Mouse (Mus musculus): ENCODE results near the gene Rimkla.

Rimkla gene

DNA sequence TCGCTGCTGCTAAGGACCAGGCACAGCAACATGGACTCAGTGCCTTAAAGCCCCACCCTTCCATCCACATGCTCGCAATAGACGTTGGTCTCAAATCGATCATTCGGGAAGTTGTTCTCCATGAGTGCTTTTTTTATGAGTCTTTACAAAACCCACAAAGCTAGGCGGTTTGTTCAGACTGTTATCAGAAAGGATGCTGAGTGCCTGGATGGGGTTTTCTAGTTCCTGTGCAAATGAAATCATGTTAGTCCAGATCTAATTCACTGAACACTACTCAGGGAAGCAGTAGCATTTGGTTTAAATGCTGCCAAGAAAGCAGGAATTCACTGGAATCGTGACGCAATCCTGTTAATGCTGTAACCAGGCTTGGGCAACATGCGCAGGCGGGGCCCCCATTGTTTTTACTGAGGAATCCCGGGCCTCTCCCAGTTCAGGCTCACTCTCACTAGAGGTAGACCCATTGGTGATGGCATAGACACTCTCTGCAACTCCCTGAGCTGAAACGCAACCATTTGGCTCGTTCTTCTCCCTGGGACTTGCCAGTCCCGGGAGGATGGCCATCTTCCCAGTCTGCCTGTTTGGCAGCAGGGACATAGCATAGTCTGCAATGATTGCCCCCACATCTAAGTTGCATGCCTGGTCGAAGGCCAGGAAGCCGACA lies 24.6 kb downstream of the Rimkla start:
- peak; percentile 83 for DNase-seq (ENCODE audit: low read depth, low spot score)

- no peak for DNase-seq (ENCODE audit: low read depth, low spot score)
Observed at GRCm38 (mm10) chr4:119465841-119466240, 26.6 kb downstream of the Rimkla start.

DNA sequence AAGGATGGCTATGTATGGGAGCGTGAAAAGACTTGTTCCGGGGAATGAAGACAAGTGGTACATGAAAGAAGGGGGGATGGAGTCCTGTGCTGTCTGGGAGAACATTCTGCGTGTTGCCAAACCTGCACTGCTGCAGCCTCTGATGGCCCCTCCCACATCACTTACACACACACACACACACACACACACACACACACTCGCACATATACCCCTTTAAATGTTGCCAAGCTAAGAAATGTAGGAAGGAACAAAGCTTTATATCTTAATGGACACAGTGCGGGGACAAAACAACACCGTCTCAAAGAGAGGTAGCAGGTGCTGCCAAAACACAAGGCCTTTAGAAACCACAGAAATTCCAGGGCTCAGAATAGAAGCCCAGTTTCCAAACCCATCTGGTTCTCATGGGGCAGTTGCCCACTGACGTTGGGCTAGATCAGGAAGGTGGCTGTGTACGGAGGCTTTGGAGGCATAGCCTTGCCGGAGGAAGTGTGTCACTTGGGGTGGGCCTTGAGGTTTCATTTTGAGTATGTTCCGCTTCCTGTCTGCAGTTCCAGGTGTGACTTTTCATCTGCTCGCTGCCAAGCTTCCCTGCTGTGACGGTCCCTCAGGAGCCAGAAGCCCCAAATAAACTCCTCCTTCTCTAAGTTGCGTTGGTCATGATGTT lies 28.5 kb downstream of the Rimkla start:
- peak; percentile 26 for DNase-seq (ENCODE audit: low read depth, low spot score)

DNA sequence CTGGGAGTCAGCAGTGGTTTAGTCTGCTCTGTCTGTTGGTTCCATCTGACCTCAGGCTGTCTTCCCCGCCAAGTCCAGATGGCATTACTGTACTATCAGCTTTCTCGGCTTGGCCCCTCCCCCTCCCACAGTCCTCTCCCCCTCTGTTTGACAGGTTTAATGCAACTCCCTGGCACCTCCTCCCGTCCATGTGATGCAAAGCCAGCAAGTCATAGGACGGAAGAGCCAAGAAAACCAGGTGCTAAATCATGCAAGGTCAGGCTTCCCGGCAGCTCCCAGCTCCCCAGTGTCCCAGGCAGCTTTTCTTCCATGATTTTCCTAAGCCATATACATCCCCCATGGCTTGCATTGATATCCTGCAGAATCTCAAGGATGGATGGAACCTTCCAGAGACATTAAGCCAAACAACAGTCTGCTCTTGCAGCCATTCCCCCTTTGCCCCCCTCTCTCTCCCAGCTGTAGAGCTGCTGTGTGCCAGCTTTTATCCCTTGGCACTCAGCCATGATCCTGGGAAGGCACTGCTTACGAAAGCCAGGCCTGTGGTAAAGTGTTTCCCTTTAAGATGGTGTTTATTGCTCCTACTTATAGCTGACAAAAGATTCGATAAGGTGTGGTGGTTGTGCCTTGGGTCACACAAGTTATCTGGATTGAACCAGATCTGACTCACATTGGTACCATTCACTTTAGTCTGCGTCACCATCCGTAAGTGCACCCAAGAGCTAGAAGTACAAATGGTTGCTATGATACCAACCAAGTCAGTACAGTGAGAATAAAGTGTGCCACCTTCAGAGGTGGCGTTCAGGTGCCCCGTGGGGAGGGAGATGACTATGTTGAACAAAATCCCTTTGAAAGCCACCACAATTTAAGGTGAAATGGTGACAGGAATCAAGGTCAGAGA lies 29.3 kb downstream of the Rimkla start:
- DNase-seq (ENCODE audit: low read depth, low spot score), result peak; percentile 94

DNA sequence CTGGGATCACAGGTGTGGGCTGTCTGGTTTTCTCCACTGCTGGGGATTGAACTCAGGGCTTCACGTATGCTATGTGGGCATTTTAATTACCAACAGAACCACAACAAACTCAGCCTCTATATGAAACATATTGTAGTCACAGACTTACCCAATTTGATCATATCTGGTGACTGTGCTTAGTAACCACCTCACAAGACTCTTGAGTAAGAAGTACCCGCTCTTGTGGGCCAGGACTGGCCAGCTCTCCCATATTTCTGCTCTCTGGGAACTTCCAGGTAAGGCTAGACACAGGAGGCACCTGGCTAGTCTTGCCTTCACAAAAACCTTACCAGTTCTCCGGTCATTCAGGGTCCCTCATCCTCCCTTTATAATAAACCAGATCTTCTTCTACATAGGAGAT lies 30.0 kb downstream of the Rimkla start:
- no peak for DNase-seq (ENCODE audit: low read depth, low spot score)

DNA sequence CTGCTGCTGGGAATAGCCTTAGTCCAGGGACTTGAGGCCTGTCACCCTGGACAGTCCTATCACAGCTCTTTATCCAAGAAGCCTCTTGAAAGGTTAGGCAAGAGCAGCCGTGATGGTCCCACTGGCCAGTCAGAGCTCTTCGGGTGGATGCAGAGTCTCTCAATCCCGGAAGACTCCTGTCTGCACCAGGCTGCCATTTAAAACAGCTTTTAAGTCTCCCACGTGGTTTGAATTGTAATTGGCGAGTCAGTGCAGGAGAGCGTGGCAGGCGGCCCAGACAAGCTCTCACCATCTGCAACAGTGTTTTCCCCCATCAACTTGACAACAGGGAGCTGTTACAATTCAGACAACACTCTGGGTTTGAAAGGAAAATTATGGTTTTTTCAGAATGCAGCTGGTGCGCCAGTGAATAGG lies 31.7 kb downstream of the Rimkla start:
- peak; percentile 97 for DNase-seq (ENCODE audit: low read depth, low spot score)

GRCm38 (mm10) chr4:119460296-119460695 lies 32.1 kb downstream of the Rimkla start:
- peak; percentile 69 for DNase-seq (ENCODE audit: low read depth, low spot score)

DNA sequence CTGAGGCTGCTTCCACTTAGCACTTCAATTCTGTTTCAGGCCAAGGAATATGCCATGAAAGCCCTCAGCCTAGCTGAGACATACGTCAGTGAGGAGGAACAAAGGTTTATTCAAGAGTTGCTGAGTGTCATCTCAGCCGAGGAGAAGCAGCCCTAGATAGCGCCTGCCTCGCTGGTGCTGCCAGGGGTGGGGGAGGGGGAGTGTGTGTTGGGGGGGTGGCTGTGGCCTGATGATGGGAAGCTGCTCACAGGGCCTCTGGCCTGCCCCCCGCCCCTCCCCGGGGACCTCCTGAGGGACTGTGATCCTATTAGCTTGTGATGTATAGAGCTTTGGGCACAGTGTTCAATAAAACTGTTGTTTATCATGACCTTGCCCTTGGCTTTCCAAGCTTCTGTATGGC lies 38.9 kb downstream of the Rimkla start:
- DNase-seq (ENCODE audit: low read depth, low spot score), result peak; percentile 28

DNA sequence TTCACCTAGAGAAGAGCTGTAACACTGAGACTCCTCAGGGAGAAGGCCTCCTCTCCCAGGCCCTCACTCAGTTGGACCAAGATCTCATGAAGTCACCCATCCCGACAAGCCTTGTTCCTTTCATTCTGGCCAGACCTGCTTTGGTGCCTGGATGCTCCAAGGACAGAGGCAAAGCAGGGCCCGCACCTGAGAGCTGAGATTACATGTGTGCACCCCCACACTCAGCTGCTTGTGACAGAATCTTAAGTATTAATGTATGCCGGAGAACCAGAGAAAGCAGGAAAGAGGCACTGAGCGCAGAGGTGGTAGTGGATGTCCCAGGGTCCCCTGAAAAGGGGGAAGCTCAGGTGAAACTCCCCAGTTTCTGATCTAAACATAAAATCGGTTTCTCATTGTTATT lies 39.3 kb downstream of the Rimkla start:
- DNase-seq (ENCODE audit: low read depth, low spot score), result no peak

DNA sequence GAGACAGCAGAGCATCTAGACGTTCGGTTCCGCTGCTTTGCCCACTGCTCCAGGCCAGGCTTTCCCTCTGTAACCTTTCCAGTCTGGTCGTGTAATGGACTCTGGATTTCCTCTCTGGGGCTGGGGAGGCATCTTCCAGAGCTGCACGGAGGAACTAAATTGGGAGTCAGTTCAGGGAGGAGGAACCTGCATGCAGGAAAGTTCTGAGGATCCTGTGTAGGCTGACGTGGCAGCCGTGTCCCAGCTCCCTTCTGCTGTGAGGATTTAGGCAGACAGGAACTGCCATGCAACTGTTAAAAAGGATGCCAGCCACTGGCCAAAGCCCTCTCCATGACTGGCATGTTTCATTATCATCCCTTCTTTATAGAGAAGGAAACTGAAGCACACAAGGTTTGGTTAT lies 42.0 kb downstream of the Rimkla start:
- peak; percentile 49 for DNase-seq (ENCODE audit: low read depth, low spot score)

GRCm38 (mm10) chr4:119447786-119448185 lies 44.6 kb downstream of the Rimkla start:
- no peak for DNase-seq (ENCODE audit: low read depth, low spot score)

- DNase-seq (ENCODE audit: low read depth, low spot score), result no peak
Observed at GRCm38 (mm10) chr4:119447261-119447660, 45.2 kb downstream of the Rimkla start.

DNA sequence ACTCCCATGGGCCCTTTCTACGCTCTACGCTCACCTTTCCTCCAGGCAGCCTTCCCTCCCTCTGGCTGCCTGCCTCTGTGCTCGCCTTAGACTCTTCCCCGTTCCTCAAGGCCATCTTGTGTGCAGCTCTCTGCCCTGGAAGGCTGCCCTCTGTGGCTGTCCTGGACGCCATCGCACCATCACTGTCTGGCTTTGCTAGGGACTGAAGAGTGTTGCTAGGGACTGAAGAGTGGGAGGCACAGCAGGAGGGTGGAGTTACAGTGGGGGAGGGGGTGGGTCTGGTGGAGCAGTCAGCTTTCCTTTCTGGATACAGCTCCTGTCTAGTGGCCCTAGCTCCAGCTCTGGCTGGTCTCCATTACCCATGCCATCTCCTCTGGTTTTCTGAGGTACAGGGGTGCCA lies 49.9 kb downstream of the Rimkla start:
- DNase-seq (ENCODE audit: low read depth, low spot score), result no peak

DNA sequence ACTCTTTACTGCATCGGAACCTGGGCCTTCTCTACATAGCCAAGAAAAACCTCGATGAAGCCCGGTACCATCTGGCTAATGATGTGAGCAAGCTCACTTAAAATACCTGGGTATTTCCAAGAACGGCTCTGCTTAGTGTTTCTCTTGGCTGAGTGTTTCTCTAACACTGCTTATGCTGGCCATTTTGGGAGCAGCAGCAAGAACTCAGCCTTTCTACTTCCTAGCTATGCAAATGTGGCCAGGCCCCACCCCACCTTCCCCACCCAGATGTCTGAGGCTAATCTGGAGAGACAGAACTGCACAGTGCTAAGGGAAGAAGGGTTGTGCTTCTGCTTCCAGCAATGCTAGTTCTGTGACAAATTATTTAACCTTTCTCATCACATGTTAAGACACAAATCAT lies 50.6 kb downstream of the Rimkla start:
- peak; percentile 32 for DNase-seq (ENCODE audit: low read depth, low spot score)

DNA sequence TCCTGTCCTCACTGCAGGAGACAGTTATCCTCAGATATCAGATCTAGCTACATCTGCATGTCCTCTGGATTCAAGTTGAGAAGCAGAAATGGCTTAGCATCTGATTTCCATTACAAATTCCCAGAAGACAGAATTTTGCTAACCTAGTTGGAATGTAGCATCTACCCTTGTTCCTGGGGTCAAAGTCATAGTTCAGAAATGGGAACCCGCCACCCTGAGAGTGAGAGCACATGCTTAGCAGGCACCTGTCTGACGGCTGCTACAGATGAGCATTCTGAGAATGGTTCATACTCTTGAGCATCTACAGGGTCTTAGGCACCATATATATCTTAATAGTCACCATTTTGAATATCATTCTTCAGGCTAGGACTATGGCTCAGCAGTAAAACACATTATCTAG lies 54.5 kb downstream of the Rimkla start:
- DNase-seq (ENCODE audit: low read depth, low spot score), result no peak

GRCm38 (mm10) chr4:119430678-119431077 lies 61.8 kb downstream of the Rimkla start:
- DNase-seq (ENCODE audit: low read depth, low spot score), result peak; percentile 87

GRCm38 (mm10) chr4:119427680-119428079 lies 64.7 kb downstream of the Rimkla start:
- no peak for DNase-seq (ENCODE audit: low read depth, low spot score)

DNA sequence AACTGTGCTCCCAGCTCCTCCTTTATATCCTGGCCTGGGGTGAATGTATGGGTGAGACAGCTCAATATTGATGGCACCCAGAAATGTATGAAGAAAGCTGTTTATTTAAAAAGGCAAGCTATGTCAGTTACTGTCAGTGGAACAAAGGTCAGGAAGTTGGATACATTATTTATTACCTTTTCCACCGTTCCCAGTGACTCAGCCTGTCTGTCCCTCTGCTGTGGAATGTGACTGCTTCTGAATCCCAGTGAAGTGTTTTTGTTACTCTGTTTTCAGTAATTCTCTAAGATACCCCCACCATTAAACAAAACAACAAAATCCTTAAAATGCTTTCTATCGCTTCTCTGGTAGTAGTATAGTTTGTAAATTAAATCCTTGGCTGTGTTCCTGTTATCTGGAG lies 66.8 kb downstream of the Rimkla start:
- no peak for DNase-seq (ENCODE audit: low read depth, low spot score)

- DNase-seq (ENCODE audit: low read depth, low spot score), result no peak
Observed at GRCm38 (mm10) chr4:119425077-119425476, 67.4 kb downstream of the Rimkla start.

- DNase-seq (ENCODE audit: low read depth, low spot score), result peak; percentile 95
Observed at GRCm38 (mm10) chr4:119422294-119422964, 70.0 kb downstream of the Rimkla start, which contains the start of the genes Ppcs and Zmynd12. Gene Ppcs, minus strand, starts transcription at chr4:119422420. Gene Zmynd12, plus strand, starts transcription at chr4:119422814.

DNA sequence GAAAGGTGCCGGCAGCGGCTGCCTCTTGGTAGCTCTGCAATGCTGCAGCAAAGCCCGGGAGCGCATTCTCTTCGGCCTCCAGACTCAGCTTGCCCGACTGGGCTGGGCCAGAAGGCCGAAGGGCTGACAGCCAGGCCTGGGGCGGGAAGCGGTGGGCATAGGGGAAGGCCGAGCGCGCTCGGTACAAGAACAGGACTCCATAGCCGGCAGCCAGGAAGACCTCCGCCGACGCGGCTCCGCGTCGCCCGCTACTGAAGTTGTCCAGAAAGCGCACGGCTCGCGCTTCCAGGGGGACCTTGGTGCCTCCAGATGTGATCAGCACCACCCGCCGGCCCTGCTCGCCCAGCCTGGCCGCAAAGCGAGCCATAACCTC lies 70.5 kb downstream of the Rimkla start:
- DNase-seq (ENCODE audit: low read depth, low spot score), result peak; percentile 49

DNA sequence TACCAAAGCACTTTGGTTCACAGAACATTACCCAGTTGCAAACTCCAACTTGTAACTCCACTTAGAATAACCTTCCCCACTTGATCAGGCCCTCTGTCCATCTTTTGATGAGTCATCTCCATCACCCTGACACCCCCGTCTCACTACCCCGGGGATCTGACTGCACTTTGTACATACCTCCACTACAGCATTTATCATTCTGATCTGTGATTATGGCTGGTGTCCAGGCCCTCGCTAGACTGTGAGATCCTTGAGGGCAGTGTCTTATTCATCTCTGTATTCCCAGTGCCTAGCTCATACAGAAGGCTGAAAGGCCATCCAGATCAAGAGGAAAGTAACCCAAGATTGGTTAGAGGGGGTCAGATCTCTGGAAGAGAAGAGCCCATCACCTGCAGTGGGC lies 71.2 kb downstream of the Rimkla start:
- DNase-seq (ENCODE audit: low read depth, low spot score), result no peak

Measured in brain, adult 2 months (tissue).